Mouse (Mus musculus): ENCODE data around the gene Mtus2. TPM values are rescaled to one million over a fixed set of nuclear protein-coding genes. Genes with fewer than 3 reads are reported as not detected.

The Mtus2 gene
- polyA plus RNA-seq, 1 experiment from 2014 or later: 11.0 TPM

DNA sequence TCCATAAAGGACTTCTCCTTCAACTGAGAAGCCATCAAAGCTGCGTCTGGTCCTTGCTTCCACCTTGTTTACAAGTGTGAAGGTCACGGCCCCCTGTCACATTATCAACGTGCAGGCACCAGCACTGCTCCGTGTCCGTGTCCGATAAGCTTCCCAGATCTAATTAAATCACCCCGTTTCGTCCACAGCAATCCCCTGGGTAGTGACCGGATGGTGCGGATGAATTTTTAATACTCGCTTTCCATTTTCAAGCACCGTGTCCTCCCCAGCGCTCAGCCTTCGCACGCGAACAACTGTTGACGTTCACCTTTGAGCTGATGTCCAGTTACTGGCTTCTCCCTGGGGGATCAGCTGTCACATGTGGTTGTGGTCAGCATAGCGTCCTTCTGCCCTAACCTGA lies 276.6 kb downstream of the Mtus2 start:
- no peak overlapping the region for H3K27ac ChIP-seq
- H3K4me3 ChIP-seq: no peak overlapping the region
- H3K4me2 ChIP-seq (replicated peaks): no peak overlapping the region
- no peaks in the 10 kb centered on the region for H3K4me1 ChIP-seq
- no peaks in the 10 kb centered on the region for H3K9me3 ChIP-seq
- H3K36me3 ChIP-seq: no peaks in the 10 kb centered on the region
- whole genome bisulfite sequencing: 79% methylated on average over 18 of the region's 18 CpGs
- ATAC-seq (ENCODE audit: insufficient number of reproducible peaks, insufficient read depth, low FRiP score, low TSS enrichment): no peak
- H3K9ac ChIP-seq: no peak overlapping the region
- no peaks in the 10 kb centered on the region for H3K27me3 ChIP-seq

DNA sequence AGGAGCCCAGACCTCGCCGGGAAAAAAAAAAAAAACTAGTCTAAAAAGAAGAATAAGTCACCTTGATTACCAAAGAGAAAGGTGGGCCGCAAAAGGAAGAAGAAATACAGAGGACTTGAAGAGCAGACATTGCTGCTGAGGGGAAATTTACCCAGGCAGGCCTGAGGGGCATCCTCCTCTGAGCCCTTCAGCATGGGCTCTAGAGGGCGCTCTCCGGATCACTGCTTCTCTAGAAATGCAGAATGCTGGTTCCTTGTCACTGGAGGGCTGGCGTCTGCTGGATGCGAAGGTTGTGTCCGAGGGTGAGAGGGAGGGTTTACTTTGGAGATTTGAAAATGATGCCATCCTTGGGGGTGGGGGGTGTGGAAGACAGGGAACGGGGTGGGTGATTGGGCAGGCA lies 279.5 kb downstream of the Mtus2 start:
- WGBS: 41% methylated on average over 9 of the region's 9 CpGs
- H3K4me1 ChIP-seq: no peaks in the 10 kb centered on the region

GRCm38 (mm10) chr5:148239067-148239466 lies 281.9 kb downstream of the Mtus2 start:
- no peak overlapping the region for H3K4me2 ChIP-seq (replicated peaks)
- ATAC-seq (ENCODE audit: insufficient number of reproducible peaks, insufficient read depth, low FRiP score, low TSS enrichment): no peak
- H3K36me3 ChIP-seq: no peaks in the 10 kb centered on the region
- H3K9ac ChIP-seq: no peak overlapping the region
- no peak overlapping the region for H3K27ac ChIP-seq
- H3K27me3 ChIP-seq: no peaks in the 10 kb centered on the region
- H3K4me1 ChIP-seq: no peaks in the 10 kb centered on the region
- H3K9me3 ChIP-seq: no peaks in the 10 kb centered on the region
- no peak overlapping the region for H3K4me3 ChIP-seq

More for the DNA sequence above, 279.5 kb downstream of the Mtus2 start:
- no peak overlapping the region for H3K27ac ChIP-seq
- H3K36me3 ChIP-seq: no peaks in the 10 kb centered on the region
- ATAC-seq (ENCODE audit: insufficient number of reproducible peaks, insufficient read depth, low FRiP score, low TSS enrichment): no peak
- no peaks in the 10 kb centered on the region for H3K9me3 ChIP-seq
- H3K9ac ChIP-seq: no peak overlapping the region
- H3K4me3 ChIP-seq: no peak overlapping the region
- no peak overlapping the region for H3K4me2 ChIP-seq (replicated peaks)
- no peaks in the 10 kb centered on the region for H3K27me3 ChIP-seq

GRCm38 (mm10) chr5:148239757-148240156 lies 282.6 kb downstream of the Mtus2 start:
- Histone ChIP-seq H3K9me3 (no peaks in the 10 kb centered on the region), H3K27ac (no peak overlapping the region), H3K4me1 (no peaks in the 10 kb centered on the region), H3K36me3 (no peaks in the 10 kb centered on the region), H3K4me3 (no peak overlapping the region), H3K9ac (no peak overlapping the region), H3K4me2 (replicated peaks) (no peak overlapping the region), H3K27me3 (no peaks in the 10 kb centered on the region)
- ATAC-seq (ENCODE audit: insufficient number of reproducible peaks, insufficient read depth, low FRiP score, low TSS enrichment): no peak
- 26% methylated on average over 2 of the region's 2 CpGs for WGBS

DNA sequence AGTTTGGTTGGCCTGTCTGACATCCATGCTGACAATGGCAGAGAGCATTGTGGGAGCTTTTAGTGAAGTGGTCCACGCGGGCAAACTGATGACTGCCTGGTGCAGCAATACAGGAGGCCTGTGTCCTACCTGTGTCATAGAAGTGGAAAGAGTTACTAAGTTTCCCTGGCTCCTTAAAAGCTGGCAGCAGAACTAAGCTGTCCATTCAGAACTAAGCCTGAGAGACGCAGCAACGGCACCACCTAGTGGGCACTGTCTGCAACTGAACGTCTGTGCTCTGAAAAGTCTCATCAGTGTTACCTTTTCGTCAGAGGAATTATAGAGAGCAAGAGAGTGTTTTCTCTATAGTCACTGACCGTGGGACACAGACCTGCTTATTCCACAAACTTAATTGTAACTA lies 284.8 kb downstream of the Mtus2 start:
- no peak overlapping the region for H3K4me3 ChIP-seq
- no peaks in the 10 kb centered on the region for H3K9me3 ChIP-seq
- H3K9ac ChIP-seq: no peak overlapping the region
- 7% methylated on average over 7 of the region's 7 CpGs for WGBS
- no peak overlapping the region for H3K27ac ChIP-seq
- no peak overlapping the region for H3K4me2 ChIP-seq (replicated peaks)
- no peak for ATAC-seq (ENCODE audit: insufficient number of reproducible peaks, insufficient read depth, low FRiP score, low TSS enrichment)
- H3K4me1 ChIP-seq: no peaks in the 10 kb centered on the region
- no peaks in the 10 kb centered on the region for H3K27me3 ChIP-seq
- H3K36me3 ChIP-seq: no peaks in the 10 kb centered on the region

GRCm38 (mm10) chr5:148244471-148244870 lies 287.4 kb downstream of the Mtus2 start:
- Histone ChIP-seq H3K9ac (no peak overlapping the region), H3K27me3 (no peaks in the 10 kb centered on the region), H3K9me3 (no peaks in the 10 kb centered on the region), H3K27ac (no peak overlapping the region), H3K4me2 (replicated peaks) (no peak overlapping the region), H3K36me3 (no peaks in the 10 kb centered on the region), H3K4me1 (peaks cover 14% of the 10 kb centered on the region), H3K4me3 (no peak overlapping the region)
- no peak for ATAC-seq (ENCODE audit: insufficient number of reproducible peaks, insufficient read depth, low FRiP score, low TSS enrichment)
- 46% methylated on average over 1 of the region's 1 CpGs for WGBS

- H3K27ac ChIP-seq: no peak overlapping the region
- no peaks in the 10 kb centered on the region for H3K27me3 ChIP-seq
- WGBS: 92% methylated on average over 2 of the region's 2 CpGs
- H3K9me3 ChIP-seq: no peaks in the 10 kb centered on the region
- no peak overlapping the region for H3K4me2 ChIP-seq (replicated peaks)
- H3K9ac ChIP-seq: no peak overlapping the region
- ATAC-seq (ENCODE audit: insufficient number of reproducible peaks, insufficient read depth, low FRiP score, low TSS enrichment): no peak
- no peak overlapping the region for H3K4me3 ChIP-seq
- peaks cover 14% of the 10 kb centered on the region for H3K4me1 ChIP-seq
- no peaks in the 10 kb centered on the region for H3K36me3 ChIP-seq
Measured at GRCm38 (mm10) chr5:148245386-148245785, 288.3 kb downstream of the Mtus2 start.

- no peak for ATAC-seq (ENCODE audit: insufficient number of reproducible peaks, insufficient read depth, low FRiP score, low TSS enrichment)
- Histone ChIP-seq H3K36me3 (no peaks in the 10 kb centered on the region), H3K9ac (no peak overlapping the region), H3K27me3 (no peaks in the 10 kb centered on the region), H3K4me3 (no peak overlapping the region), H3K27ac (no peak overlapping the region), H3K9me3 (no peaks in the 10 kb centered on the region), H3K4me1 (peaks cover 18% of the 10 kb centered on the region), H3K4me2 (replicated peaks) (no peak overlapping the region)
- WGBS: 10% methylated on average over 2 of the region's 2 CpGs
Measured at GRCm38 (mm10) chr5:148248236-148248635, 291.1 kb downstream of the Mtus2 start.

GRCm38 (mm10) chr5:148251847-148252246 lies 294.7 kb downstream of the Mtus2 start:
- H3K27ac ChIP-seq: peak overlapping the region; percentile 17; the same call in 1 of the 2 replicates
- no peaks in the 10 kb centered on the region for H3K9me3 ChIP-seq
- no peak overlapping the region for H3K9ac ChIP-seq
- no peak overlapping the region for H3K4me2 ChIP-seq (replicated peaks)
- H3K36me3 ChIP-seq: no peaks in the 10 kb centered on the region
- no peak overlapping the region for H3K4me3 ChIP-seq
- H3K4me1 ChIP-seq: peaks cover 18% of the 10 kb centered on the region
- H3K27me3 ChIP-seq: no peaks in the 10 kb centered on the region
- ATAC-seq (ENCODE audit: insufficient number of reproducible peaks, insufficient read depth, low FRiP score, low TSS enrichment): no peak

GRCm38 (mm10) chr5:148262016-148262415 lies 304.9 kb downstream of the Mtus2 start:
- Histone ChIP-seq H3K4me3 (no peak overlapping the region), H3K4me1 (peaks cover 5% of the 10 kb centered on the region; the same call in 1 of the 2 replicates), H3K4me2 (replicated peaks) (no peak overlapping the region), H3K36me3 (no peaks in the 10 kb centered on the region), H3K27ac (no peak overlapping the region), H3K27me3 (peaks cover 8% of the 10 kb centered on the region; the same call in 1 of the 2 replicates), H3K9ac (no peak overlapping the region), H3K9me3 (no peaks in the 10 kb centered on the region)
- no peak for ATAC-seq (ENCODE audit: insufficient number of reproducible peaks, insufficient read depth, low FRiP score, low TSS enrichment)
- WGBS: 87% methylated on average over 7 of the region's 7 CpGs

- Histone ChIP-seq H3K36me3 (no peaks in the 10 kb centered on the region), H3K4me2 (replicated peaks) (peak overlapping the region; percentile 77), H3K27ac (peak overlapping the region; percentile 52; the same call in 1 of the 2 replicates), H3K9me3 (no peaks in the 10 kb centered on the region), H3K4me3 (peak overlapping the region; percentile 48), H3K9ac (peak overlapping the region; percentile 60), H3K27me3 (peaks cover 8% of the 10 kb centered on the region; the same call in 1 of the 2 replicates), H3K4me1 (peaks cover 5% of the 10 kb centered on the region; the same call in 1 of the 2 replicates)
- under 1% methylated on average over 30 of the region's 32 CpGs for WGBS
- ATAC-seq (ENCODE audit: insufficient number of reproducible peaks, insufficient read depth, low FRiP score, low TSS enrichment): no peak; the same call in none of the 2 replicates
Measured at GRCm38 (mm10) chr5:148264819-148265707, 307.9 kb downstream of the Mtus2 start.

- Histone ChIP-seq H3K9ac (no peak overlapping the region), H3K36me3 (no peaks in the 10 kb centered on the region), H3K27me3 (peaks cover 8% of the 10 kb centered on the region; the same call in 1 of the 2 replicates), H3K27ac (no peak overlapping the region), H3K9me3 (no peaks in the 10 kb centered on the region), H3K4me2 (replicated peaks) (no peak overlapping the region), H3K4me3 (no peak overlapping the region), H3K4me1 (peaks cover 5% of the 10 kb centered on the region; the same call in 1 of the 2 replicates)
- 68% methylated on average over 2 of the region's 2 CpGs for WGBS
- ATAC-seq (ENCODE audit: insufficient number of reproducible peaks, insufficient read depth, low FRiP score, low TSS enrichment): no peak
Measured at GRCm38 (mm10) chr5:148266841-148267240, 309.7 kb downstream of the Mtus2 start.

Data from embryonic facial prominence, embryonic 12.5 days (tissue).